Mouse (Mus musculus) layer of hippocampus, adult 8-10 months (tissue): Measurements from ENCODE around the gene Anp32e. TPM values are rescaled to one million over a fixed set of nuclear protein-coding genes. Genes with fewer than 3 reads are reported as not detected.
"Not testable (repeated sequence)": the region's sequence is repeated elsewhere in the genome, so short reads cannot be mapped to it uniquely, and the experiment has no call there.

ENCODE experiments used
- DNase-seq, 2 experiments: peaks; one replicate each; pipeline ENCODE4 v3.0.0; 2022; ENCODE audit warnings: low spot score in 2 of 2
- total RNA-seq, 4 experiments: library from RNA; stranded (reverse); gene quantifications; 2 replicates each; pipeline ENCODE4 v1.2.4; 2022

Anp32e gene
- total RNA-seq, 4 experiments from 2014 or later = 68.6 to 95.5 (median 95.0) TPM

GRCm38 (mm10) chr3:95903753-95904502 is 25.1 kb upstream of the Anp32e start:
- no peak for DNase-seq

GRCm38 (mm10) chr3:95904568-95904967 is 24.5 kb upstream of the Anp32e start, which contains the start of gene Car14:
Car14 (minus strand) TSS chr3:95904691.
- no peak for DNase-seq

- peak; percentile 65 to 82 for DNase-seq
Measured at GRCm38 (mm10) chr3:95905146-95905939, 23.7 kb upstream of the Anp32e start.

- DNase-seq = no peak
Measured at GRCm38 (mm10) chr3:95905940-95906492, 23.0 kb upstream of the Anp32e start.

- DNase-seq = no peak
Measured at GRCm38 (mm10) chr3:95906860-95907259, 22.2 kb upstream of the Anp32e start.

GRCm38 (mm10) chr3:95907613-95908012 is 21.4 kb upstream of the Anp32e start:
- DNase-seq = no peak

- DNase-seq = no peak
Measured at GRCm38 (mm10) chr3:95914706-95915105, 14.3 kb upstream of the Anp32e start.

- no peak for DNase-seq
Measured at GRCm38 (mm10) chr3:95916760-95917159, 12.3 kb upstream of the Anp32e start.

GRCm38 (mm10) chr3:95920532-95920931 is 8.5 kb upstream of the Anp32e start:
- not testable (repeated sequence) for DNase-seq

- not testable (repeated sequence) for DNase-seq
Measured at GRCm38 (mm10) chr3:95923429-95923828, 5.6 kb upstream of the Anp32e start.

- no peak for DNase-seq
Measured at GRCm38 (mm10) chr3:95924185-95924584, 4.9 kb upstream of the Anp32e start.

GRCm38 (mm10) chr3:95925087-95925486 is 4.0 kb upstream of the Anp32e start:
- DNase-seq = no peak

GRCm38 (mm10) chr3:95928261-95928657 is 787 bp upstream of the Anp32e start:
- DNase-seq = no peak

GRCm38 (mm10) chr3:95929581-95930470 is 780 bp downstream of the Anp32e start:
- DNase-seq = no peak

- DNase-seq = no peak
Measured at GRCm38 (mm10) chr3:95930471-95930789, 1.4 kb downstream of the Anp32e start.

- DNase-seq = no peak
Measured at GRCm38 (mm10) chr3:95931471-95931870, 2.4 kb downstream of the Anp32e start.

- no peak for DNase-seq
Measured at GRCm38 (mm10) chr3:95932157-95932556, 3.1 kb downstream of the Anp32e start.

- no peak for DNase-seq
Measured at GRCm38 (mm10) chr3:95932566-95932965, 3.5 kb downstream of the Anp32e start.

- no peak for DNase-seq
Measured at GRCm38 (mm10) chr3:95933111-95933750, 4.2 kb downstream of the Anp32e start.

- DNase-seq = no peak
Measured at GRCm38 (mm10) chr3:95934448-95934847, 5.4 kb downstream of the Anp32e start.

GRCm38 (mm10) chr3:95938217-95938616 is 9.2 kb downstream of the Anp32e start:
- no peak for DNase-seq
